Mouse (Mus musculus): ENCODE results near the gene Tcp11l2. TPM values are rescaled to one million over a fixed set of nuclear protein-coding genes. Genes with fewer than 3 reads are reported as not detected.
A peak's percentile ranks its signal among the peaks of the same experiment; 100 is the strongest.

Tcp11l2 gene
- total RNA-seq (2021): 10 to 100 TPM; 20.5 to 24.0 TPM
- long read RNA-seq, experiment 1, transcript Tcp11l2-201 (10 exons, 2,725 nt): major isoform, 26 of 31 reads
- long read RNA-seq, experiment 1, partial matches to known transcripts: 3 of 31 reads
- long read RNA-seq, experiment 1, other reads (novel, unspliced or antisense): 2 of 31 reads
- long read RNA-seq, experiment 2, transcript Tcp11l2-201 (10 exons, 2,725 nt): major isoform, 15 of 16 reads
- long read RNA-seq, experiment 2, partial matches to known transcripts: 1 of 16 reads
- long read RNA-seq, experiment 2, other reads (novel, unspliced or antisense): 0 of 16 reads

- DNase-seq (ENCODE audit: low spot score in 2 of 2): peak; percentile 92 to 96
- intact Hi-C loops (cut with DNase I): loop anchor here (5.0 kb wide), 2 partner anchors 44 to 46 kb away; partner anchors contain the start of genes Ckap4 and Polr3b
Measured at GRCm38 (mm10) chr10:84576395-84577070, at the start of gene Tcp11l2. Gene Tcp11l2, plus strand, starts transcription at chr10:84576626.

DNA sequence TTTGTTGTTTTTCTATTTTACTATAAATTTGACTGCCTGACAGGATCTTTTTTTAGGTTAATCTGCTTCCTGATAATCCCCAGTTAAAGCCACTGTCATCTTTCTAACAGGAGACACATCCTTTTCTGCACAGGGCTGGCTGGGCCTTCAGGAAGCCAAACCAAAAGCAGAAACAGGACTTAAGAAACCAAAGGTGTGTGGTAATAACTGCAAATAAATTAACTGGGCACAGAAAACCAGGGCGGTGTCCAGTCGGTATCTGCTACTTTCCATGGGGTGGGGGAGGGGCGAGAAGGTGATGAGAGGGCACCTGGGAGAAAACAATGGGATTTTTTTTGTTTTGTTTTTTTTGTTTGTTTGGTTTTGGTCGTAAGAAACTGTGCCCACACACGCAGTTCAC lies 49.4 kb upstream of the Tcp11l2 start:
- intact Hi-C loops (cut with DNase I): no loop called here
- DNase-seq (ENCODE audit: low spot score in 2 of 2): no peak

DNA sequence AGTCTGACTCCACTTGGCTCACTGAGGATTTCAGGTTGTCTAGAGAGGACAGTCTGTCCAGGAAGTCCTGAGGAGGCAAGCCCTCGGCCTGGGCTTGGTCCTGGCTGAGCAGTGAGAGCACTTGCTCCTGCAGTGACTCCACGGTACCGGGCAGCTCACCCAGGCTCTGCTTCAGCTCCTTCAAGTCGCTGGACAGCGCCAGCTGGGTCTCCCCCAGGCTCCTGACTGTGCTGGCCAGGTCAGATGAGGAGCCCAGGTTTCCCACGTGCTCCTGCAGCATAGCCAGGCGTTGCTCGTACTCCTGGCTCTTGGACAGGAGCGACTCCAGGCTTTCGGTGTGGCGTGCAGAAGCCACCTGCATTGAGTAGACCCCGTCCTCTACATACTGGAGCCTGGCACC lies 48.8 kb upstream of the Tcp11l2 start:
- DNase-seq (ENCODE audit: low spot score in 2 of 2): no peak
- intact Hi-C loops (cut with DNase I): no loop called here

DNA sequence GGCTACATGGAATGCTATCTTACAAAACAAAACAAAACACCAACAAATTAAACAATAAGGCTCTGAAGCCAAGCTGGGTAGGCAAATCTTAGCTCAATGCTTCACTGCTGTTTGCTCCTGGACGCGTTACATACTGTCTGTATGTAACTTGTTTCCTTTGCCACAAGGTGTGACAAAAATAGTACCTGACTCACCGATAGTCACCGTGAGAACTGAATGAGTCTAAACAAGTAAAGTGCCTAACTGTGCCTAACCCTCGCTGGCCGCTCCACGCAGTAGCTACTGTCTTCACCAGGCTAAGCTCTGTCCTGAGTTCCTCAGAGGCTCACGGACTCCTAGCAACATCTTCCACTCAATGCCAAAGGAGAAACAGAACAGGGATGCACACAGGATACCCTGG lies 46.0 kb upstream of the Tcp11l2 start:
- intact Hi-C loops (cut with DNase I): loop anchor here (5.0 kb wide), 2 partner anchors 47 to 92 kb away; partner anchors contain the start of genes Polr3b and Tcp11l2
- no peak for DNase-seq (ENCODE audit: low spot score in 2 of 2)

DNA sequence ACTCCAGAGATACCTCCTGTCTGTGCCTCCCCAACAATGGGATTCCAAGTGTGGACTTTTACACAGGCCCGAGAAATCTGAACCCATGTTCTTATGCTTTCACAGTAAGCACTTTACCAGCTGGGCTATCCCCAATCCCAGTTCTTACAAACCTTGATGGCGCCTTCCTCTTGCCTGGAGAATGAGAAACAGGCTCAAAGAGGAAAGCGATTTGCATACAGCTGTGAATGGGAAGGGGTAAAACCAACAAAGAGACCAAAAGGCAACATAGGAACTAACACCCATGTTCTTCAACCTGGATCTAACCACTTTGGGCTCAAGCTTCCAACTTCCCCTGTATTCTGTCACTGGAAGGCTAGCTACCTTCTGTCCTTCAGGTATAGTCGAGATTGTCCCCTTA lies 44.9 kb upstream of the Tcp11l2 start:
- no peak for DNase-seq (ENCODE audit: low spot score in 2 of 2)
- intact Hi-C loops (cut with DNase I): loop anchor here (5.0 kb wide), 2 partner anchors 46 to 91 kb away; partner anchors contain the start of genes Polr3b and Tcp11l2

DNA sequence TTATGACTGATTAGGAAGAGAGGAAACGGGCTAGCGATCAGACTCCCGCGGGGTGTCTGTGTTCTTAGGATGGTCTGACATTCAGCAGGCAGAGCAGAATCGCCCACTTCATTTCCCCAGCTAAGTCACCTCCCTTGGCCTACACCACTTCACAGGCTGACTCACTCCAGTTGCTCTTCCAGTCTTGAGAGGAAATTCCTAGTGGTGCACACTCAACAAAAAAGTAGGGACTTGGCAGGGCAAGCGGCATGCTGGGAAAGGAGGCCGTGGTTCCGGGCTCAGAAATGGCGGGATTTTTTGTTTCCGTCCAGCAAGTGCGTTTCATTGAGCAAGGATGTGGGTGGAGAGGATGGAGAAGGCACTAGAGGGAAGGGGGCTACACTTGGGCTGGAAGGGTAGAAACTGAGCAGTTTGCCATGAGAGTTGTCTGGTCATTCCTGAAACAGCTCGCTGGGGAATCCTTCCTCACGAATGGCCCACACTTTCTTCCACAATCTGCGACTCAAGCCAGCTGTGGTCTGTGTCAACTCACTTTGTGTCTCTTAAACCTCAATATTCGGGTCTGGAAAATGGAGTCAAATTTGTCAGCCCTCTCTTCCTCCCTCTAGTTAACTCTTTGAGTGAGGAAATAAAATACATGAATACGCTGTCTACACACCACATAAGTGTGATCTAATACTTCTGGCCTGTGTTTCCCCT lies 44.1 kb upstream of the Tcp11l2 start:
- intact Hi-C loops (cut with DNase I): loop anchor here (5.0 kb wide), 2 partner anchors 45 to 90 kb away; partner anchors contain the start of genes Polr3b and Tcp11l2

GRCm38 (mm10) chr10:84532911-84533882 lies 43.2 kb upstream of the Tcp11l2 start:
- intact Hi-C loops (cut with DNase I): loop anchor here (5.0 kb wide), 2 partner anchors 44 to 89 kb away; partner anchors contain the start of genes Polr3b and Tcp11l2

More for the DNA sequence above, 44.1 kb upstream of the Tcp11l2 start:
- peak in 1 of 2 experiments; percentile 49 for DNase-seq (ENCODE audit: low spot score in 2 of 2)

DNA sequence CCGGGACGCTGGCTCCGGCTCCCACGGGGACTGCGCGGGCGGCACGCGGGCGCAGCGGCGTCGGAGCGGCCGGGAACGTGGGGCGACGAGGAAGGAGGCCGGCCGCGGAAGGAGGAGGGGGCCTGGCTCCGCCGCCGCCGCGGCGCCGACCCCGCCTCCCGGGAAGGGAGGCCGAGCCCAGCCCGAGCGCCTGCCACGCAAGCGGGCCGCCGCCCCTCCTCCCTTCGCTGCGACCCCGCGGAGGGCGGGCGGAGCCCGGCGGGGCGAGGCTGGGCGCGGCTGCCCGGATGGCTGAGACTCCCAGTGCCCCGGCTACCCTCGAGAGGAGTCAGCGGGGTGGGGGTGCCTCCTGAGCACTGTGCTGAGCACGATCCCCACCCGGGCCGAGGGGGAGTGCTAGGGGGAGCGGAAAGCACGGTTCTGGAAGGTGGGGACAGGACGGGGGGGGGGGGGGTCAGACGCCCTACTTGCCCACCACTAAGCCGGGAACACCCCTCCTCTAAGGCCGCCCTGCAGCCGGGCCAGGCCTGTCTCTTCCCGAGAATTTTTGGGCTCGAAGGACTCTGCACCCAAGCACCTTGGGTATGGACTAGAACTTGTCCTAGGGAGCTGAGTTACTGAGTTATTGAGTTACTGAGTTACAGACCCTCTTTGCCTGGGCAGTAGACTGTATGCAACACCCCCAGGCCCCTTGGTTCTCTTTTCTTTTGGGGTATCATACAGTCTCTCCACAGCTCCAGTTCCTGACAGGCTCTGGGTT lies 42.3 kb upstream of the Tcp11l2 start, which contains the start of gene Ckap4:
Ckap4 (minus strand) TSS at position 151 of the 760 bp plus-strand sequence.
- intact Hi-C loops (cut with DNase I): loop anchor here (5.0 kb wide), 2 partner anchors 43 to 88 kb away; partner anchors contain the start of genes Polr3b and Tcp11l2
- DNase-seq (ENCODE audit: low spot score in 2 of 2): peak in 1 of 2 experiments; percentile 55

More at GRCm38 (mm10) chr10:84532911-84533882, 43.2 kb upstream of the Tcp11l2 start:
- DNase-seq (ENCODE audit: low spot score in 2 of 2): peak; percentile 37 to 44

DNA sequence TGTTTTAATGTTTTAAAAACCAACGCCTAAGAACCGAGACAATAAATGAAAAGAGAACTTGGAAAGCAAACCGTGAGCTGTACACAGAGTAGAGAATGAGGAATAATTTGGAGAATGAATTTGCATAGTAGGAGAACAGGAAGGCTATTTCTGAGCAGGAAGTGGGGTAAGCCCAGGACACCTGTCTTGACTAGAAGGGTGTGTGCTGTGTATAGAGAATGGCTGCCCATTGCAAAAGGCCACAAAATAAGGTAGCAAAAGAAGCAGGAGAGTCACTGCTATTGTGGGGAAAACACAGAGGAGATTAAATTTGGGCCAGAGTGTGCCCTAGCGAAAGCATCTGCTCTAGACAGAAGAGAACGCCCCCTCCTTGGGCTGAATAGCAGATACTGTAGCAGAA lies 41.0 kb upstream of the Tcp11l2 start:
- no peak for DNase-seq (ENCODE audit: low spot score in 2 of 2)
- intact Hi-C loops (cut with DNase I): no loop called here

DNA sequence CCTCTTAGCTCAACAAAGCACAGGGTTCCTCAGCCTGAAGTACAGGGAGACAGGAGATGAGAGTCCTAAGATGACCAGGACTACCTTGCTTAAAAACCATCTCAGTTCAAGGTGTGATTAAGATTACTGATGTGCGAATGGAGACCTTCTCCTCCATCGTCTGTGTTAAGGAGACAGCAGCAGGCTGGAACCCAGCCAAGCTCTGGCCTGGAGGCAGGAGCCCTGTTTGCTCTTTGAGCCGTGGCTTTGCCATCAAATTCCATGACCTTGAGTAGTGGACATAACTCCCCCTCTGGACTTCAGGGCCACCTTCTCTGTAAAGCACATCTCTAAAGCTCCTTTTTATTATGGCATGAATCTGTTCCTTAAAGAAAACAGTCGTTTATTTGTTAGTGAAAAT lies 40.6 kb upstream of the Tcp11l2 start:
- intact Hi-C loops (cut with DNase I): no loop called here
- DNase-seq (ENCODE audit: low spot score in 2 of 2): no peak

- intact Hi-C loops (cut with DNase I): no loop called here
- DNase-seq (ENCODE audit: low spot score in 2 of 2): no peak
Measured at GRCm38 (mm10) chr10:84539651-84540050, 36.8 kb upstream of the Tcp11l2 start.

GRCm38 (mm10) chr10:84542802-84543658 lies 33.4 kb upstream of the Tcp11l2 start:
- intact Hi-C loops (cut with DNase I): no loop called here
- no peak for DNase-seq (ENCODE audit: low spot score in 2 of 2)

- intact Hi-C loops (cut with DNase I): no loop called here
Measured at GRCm38 (mm10) chr10:84544841-84545610, 31.4 kb upstream of the Tcp11l2 start.

GRCm38 (mm10) chr10:84549146-84549919 lies 27.1 kb upstream of the Tcp11l2 start:
- intact Hi-C loops (cut with DNase I): no loop called here
- no peak for DNase-seq (ENCODE audit: low spot score in 2 of 2)

More at GRCm38 (mm10) chr10:84544841-84545610, 31.4 kb upstream of the Tcp11l2 start:
- no peak for DNase-seq (ENCODE audit: low spot score in 2 of 2)

DNA sequence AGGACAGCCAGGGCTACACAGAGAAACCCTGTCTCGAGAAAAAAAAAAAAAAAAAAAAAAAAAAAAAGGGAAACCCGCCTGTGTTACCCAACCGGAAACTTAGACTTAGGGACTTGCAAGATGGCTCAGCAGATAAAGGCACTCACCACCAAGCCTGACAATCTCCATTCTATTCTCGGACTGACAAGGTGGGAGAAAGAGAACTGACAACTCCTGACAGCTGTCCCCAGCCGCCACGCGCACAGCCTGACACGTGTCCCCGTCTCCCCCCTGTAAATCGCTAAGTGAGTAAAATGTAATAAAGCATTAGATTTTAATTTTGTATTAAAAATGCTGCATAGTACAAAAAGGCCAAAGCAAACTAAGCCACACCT lies 26.5 kb upstream of the Tcp11l2 start:
- DNase-seq (ENCODE audit: low spot score in 2 of 2): no peak

More for the DNA sequence above, 26.5 kb upstream of the Tcp11l2 start:
- intact Hi-C loops (cut with DNase I): no loop called here
